Mouse (Mus musculus) bone marrow macrophage, adult 2 months (primary cell): ENCODE data around the gene Unc13c. TPM values are rescaled to one million over a fixed set of nuclear protein-coding genes. Genes with fewer than 3 reads are reported as not detected.

ENCODE experiments used
- H3K27ac ChIP-seq: 2 replicates; pipeline ENCODE4 v1.5.1; 2012; ENCODE audit warnings: low read depth, low read length; ENCODE audit not compliant: insufficient read depth
- H3K4me1 ChIP-seq: 2 replicates; pipeline ENCODE4 v1.6.1; 2012; ENCODE audit warnings: low read length; ENCODE audit not compliant: control insufficient read depth, insufficient read depth
- H3K4me3 ChIP-seq: 2 replicates; pipeline ENCODE4 v1.5.1; 2012; ENCODE audit warnings: mild to moderate bottlenecking, low read length, moderate library complexity; ENCODE audit not compliant: insufficient read depth
- CTCF ChIP-seq: IDR thresholded peaks from 2 replicates; pipeline ENCODE4 v1.5.1; 2012; ENCODE audit warnings: low read depth, mild to moderate bottlenecking, low read length, moderate library complexity
- POLR2A ChIP-seq: IDR thresholded peaks from 2 replicates; pipeline ENCODE4 v1.6.1; 2012; ENCODE audit warnings: mild to moderate bottlenecking, low read depth, low read length, borderline replicate concordance
- polyA plus RNA-seq: library from polyadenylated mRNA; stranded (reverse); fragments of >200 nt; gene quantifications from 2 replicates; pipeline ENCODE4 v1.2.4, GENCODE M21; 2012; ENCODE audit not compliant: missing spikeins, insufficient read depth, insufficient read length

The Unc13c gene
- polyA plus RNA-seq, 1 experiment: not detected

GRCm38 (mm10) chr9:73883143-73883542 is 85.6 kb downstream of the Unc13c start:
- no peak overlapping the region for H3K27ac ChIP-seq
- TF ChIP-seq POLR2A (no peak), CTCF (no peak)
- no peaks in the 10 kb centered on the region for H3K4me1 ChIP-seq
- no peak overlapping the region for H3K4me3 ChIP-seq

- Histone ChIP-seq H3K4me3 (no peak overlapping the region), H3K4me1 (no peaks in the 10 kb centered on the region), H3K27ac (no peak overlapping the region)
- no peak for TF ChIP-seq CTCF
- TF ChIP-seq POLR2A: no peak
Observed at GRCm38 (mm10) chr9:73882393-73882919, 86.3 kb downstream of the Unc13c start.

GRCm38 (mm10) chr9:73867410-73868067 is 101.2 kb downstream of the Unc13c start:
- Histone ChIP-seq H3K4me3 (no peak overlapping the region), H3K27ac (no peak overlapping the region), H3K4me1 (no peaks in the 10 kb centered on the region)
- TF ChIP-seq CTCF: no peak
- no peak for TF ChIP-seq POLR2A

GRCm38 (mm10) chr9:73866666-73867065 is 102.1 kb downstream of the Unc13c start:
- Histone ChIP-seq H3K27ac (no peak overlapping the region), H3K4me1 (no peaks in the 10 kb centered on the region), H3K4me3 (no peak overlapping the region)
- no peak for TF ChIP-seq CTCF
- no peak for TF ChIP-seq POLR2A

GRCm38 (mm10) chr9:73859469-73859868 is 109.3 kb downstream of the Unc13c start:
- no peaks in the 10 kb centered on the region for H3K4me1 ChIP-seq
- no peak overlapping the region for H3K4me3 ChIP-seq
- no peak for TF ChIP-seq CTCF
- TF ChIP-seq POLR2A: no peak
- H3K27ac ChIP-seq: no peak overlapping the region

GRCm38 (mm10) chr9:73854281-73854680 is 114.5 kb downstream of the Unc13c start:
- no peak for TF ChIP-seq CTCF
- TF ChIP-seq POLR2A: no peak
- H3K4me1 ChIP-seq: no peaks in the 10 kb centered on the region
- no peak overlapping the region for H3K27ac ChIP-seq
- no peak overlapping the region for H3K4me3 ChIP-seq

GRCm38 (mm10) chr9:73806681-73807080 is 162.1 kb downstream of the Unc13c start:
- H3K4me3 ChIP-seq: no peak overlapping the region
- no peak overlapping the region for H3K27ac ChIP-seq
- TF ChIP-seq CTCF (no peak), POLR2A (no peak)
- H3K4me1 ChIP-seq: no peaks in the 10 kb centered on the region

GRCm38 (mm10) chr9:73774616-73775015 is 194.2 kb downstream of the Unc13c start:
- H3K4me3 ChIP-seq: no peak overlapping the region
- no peaks in the 10 kb centered on the region for H3K4me1 ChIP-seq
- H3K27ac ChIP-seq: no peak overlapping the region
- TF ChIP-seq POLR2A: no peak
- TF ChIP-seq CTCF: no peak

- H3K4me1 ChIP-seq: no peaks in the 10 kb centered on the region
- H3K4me3 ChIP-seq: no peak overlapping the region
- no peak overlapping the region for H3K27ac ChIP-seq
- TF ChIP-seq CTCF (no peak), POLR2A (no peak)
Observed at GRCm38 (mm10) chr9:73755185-73755584, 213.6 kb downstream of the Unc13c start.

- TF ChIP-seq POLR2A: no peak
- no peak for TF ChIP-seq CTCF
- H3K27ac ChIP-seq: no peak overlapping the region
- H3K4me3 ChIP-seq: no peak overlapping the region
- H3K4me1 ChIP-seq: no peaks in the 10 kb centered on the region
Observed at GRCm38 (mm10) chr9:73753480-73753879, 215.3 kb downstream of the Unc13c start.
